Mouse (Mus musculus) Muller cell, postnatal 12 days (primary cell): ENCODE data around the gene Flrt1.
"Not testable (repeated sequence)": the region's sequence is repeated elsewhere in the genome, so short reads cannot be mapped to it uniquely, and the experiment has no call there.

Experiments used
- DNase-seq: peaks from one replicate; pipeline ENCODE4 v3.0.0-alpha.2; 2015; ENCODE audit errors: inconsistent ontology term

The Flrt1 gene

GRCm38 (mm10) chr19:7103349-7103992 lies 2.1 kb downstream of the Flrt1 start:
- DNase-seq, result no peak

DNA sequence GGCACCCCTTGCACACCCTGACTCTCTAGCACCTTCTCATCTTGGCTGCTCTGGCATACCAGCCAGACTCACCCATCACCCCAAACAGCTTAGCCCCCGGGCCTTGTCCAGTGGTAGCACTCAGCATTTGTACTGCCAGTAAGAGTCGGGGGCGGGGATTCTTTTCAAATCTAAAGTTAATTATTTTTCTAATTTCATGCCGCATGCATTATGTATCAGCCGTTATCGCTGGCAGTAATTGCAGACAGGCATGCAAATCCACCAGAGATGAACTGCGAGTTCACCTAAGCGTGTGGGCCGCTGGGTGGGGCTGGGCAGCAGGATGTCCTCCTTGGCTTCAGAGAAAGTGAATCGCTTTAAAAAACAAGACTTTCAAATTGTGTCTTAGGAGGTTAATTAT lies 3.5 kb downstream of the Flrt1 start:
- DNase-seq, result no peak

- DNase-seq, result no peak
Measured at GRCm38 (mm10) chr19:7099620-7100155, 5.8 kb downstream of the Flrt1 start.

DNA sequence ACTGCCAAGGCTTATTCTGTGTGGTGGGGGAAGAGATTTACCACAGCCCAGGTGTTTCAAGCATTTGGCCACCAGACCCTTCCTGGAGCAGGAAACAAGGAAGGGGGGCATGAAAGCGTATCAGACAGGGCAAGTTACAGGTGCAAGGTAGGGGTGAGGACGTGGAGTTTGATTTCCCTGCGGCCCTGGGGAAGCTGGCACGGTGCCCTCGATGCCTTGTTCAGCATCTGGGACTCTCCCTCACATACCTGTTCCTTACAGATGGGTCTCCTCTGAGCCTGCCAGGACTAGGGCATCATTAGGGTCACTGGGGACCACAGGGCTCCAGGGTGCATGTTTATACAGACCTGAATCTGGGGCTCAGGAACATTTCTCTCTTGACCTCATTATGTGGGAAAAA lies 12.8 kb downstream of the Flrt1 start:
- DNase-seq, result no peak

- DNase-seq, result no peak
Measured at GRCm38 (mm10) chr19:7091448-7092050, 14.0 kb downstream of the Flrt1 start.

- no peak for DNase-seq
Measured at GRCm38 (mm10) chr19:7090369-7091064, 15.0 kb downstream of the Flrt1 start.

- no peak for DNase-seq
Measured at GRCm38 (mm10) chr19:7089842-7090251, 15.7 kb downstream of the Flrt1 start.

- DNase-seq, result peak; percentile 60
Measured at GRCm38 (mm10) chr19:7089050-7089449, 16.5 kb downstream of the Flrt1 start.

GRCm38 (mm10) chr19:7088558-7088957 lies 17.0 kb downstream of the Flrt1 start:
- no peak for DNase-seq

- no peak for DNase-seq
Measured at GRCm38 (mm10) chr19:7084734-7085133, 20.8 kb downstream of the Flrt1 start.

- no peak for DNase-seq
Measured at GRCm38 (mm10) chr19:7083035-7083794, 22.3 kb downstream of the Flrt1 start.

DNA sequence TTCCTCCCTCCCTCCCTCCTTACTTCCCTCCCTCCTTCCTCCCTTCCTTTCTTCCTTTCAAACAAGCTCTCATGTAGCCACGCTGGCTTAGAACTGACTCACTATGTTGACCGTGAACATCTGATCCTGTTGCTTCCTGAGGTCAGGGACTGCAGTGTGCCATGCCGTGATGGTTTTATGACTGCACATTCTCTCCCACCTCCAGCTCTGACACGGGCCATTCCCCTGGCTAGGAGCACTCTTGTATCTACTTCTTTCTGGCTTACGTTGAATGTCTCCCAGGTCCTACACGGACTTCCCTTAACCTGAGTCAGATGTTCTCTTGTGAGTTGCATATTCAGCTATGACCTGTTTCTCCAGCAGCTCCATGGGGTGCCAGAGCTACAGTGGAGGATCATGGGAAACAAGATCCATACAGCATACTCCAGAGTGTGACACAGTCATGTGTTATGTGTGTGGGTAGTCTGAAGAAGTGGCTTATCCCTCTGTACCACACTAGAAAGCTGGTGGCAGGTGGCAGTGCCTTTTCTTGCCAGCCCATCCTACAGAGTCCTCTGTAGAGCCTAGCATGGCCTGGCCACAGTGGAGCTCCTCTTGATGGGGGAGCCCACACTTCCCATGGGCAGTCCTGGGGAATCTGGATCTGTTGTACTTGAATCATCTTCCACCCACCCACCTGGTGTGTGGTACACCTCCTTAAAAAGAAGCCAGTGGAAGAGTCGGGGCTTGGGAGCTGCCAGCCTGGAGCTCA lies 23.8 kb downstream of the Flrt1 start:
- DNase-seq, result no peak

DNA sequence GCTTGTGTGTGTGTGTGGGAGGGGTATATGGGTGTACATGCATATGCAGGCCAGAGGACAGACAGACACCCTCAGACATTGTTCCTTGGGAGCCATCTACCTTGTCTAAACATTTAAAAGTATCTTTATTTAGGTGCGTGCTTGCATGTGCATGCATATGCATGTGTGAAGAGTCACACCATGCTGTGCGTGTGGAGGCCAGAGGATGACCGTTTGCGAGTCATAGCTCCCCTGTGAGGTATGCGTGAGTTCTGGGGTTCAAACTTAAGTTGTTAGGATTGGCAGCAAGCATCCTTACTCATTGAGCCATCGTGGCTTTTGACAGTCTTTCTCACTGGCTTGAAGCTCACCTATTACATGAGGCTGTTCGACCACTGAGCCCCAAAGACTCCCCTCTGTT lies 27.3 kb downstream of the Flrt1 start:
- DNase-seq, result no peak

DNA sequence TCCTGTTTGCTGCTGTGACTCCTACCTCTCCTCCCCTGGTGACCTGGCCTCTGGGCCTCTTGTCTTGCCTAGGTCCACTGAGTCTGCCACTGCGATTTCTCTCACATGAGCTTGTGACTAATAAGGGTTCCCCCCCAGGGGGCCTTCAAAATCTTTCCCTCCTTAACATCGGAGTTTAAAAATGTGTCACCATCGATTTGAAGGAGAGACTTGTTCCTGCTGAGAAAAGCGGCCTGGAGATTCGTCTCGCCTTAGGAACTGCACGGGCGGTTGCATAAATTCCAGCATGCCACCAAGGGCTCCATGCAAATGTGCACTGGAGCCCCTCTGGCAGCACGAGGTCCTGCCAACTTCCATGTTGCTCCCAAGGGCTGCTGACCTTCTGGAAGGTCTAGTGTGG lies 27.9 kb downstream of the Flrt1 start:
- DNase-seq, result no peak

DNA sequence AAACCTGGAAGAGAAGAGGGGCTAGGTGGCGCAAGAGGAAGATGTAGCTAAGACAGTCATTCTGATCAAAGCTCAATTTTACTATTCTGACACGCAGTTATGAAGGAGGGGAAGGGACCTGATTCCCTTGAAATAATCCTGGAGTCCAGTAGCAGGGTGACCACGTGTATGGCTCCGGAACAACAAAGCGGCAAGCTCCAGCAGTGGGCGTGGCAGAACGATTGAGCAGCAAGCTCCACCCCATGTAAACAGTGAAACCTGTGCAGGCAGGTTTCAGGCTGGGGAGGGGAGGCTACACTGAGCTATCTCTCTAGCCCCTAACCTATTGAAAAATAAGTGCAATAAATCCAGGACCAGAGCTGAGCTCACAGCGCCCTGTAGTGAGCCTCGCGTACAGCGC lies 30.2 kb downstream of the Flrt1 start:
- not testable (repeated sequence) for DNase-seq

- DNase-seq, result no peak
Measured at GRCm38 (mm10) chr19:7073997-7074781, 31.3 kb downstream of the Flrt1 start.

- DNase-seq, result no peak
Measured at GRCm38 (mm10) chr19:7072221-7072620, 33.3 kb downstream of the Flrt1 start.

- no peak for DNase-seq
Measured at GRCm38 (mm10) chr19:7070775-7071174, 34.8 kb downstream of the Flrt1 start.

- DNase-seq, result peak; percentile 81
Measured at GRCm38 (mm10) chr19:7069781-7070763, 35.5 kb downstream of the Flrt1 start.
